Comparison of ENCODE assay signal across 8 mouse cellular contexts in genomic region chr9:59692145-59692544, GRCm38 (mm10). TPM values are rescaled to one million over a fixed set of nuclear protein-coding genes. Genes with fewer than 3 reads are reported as not detected.
DNase-seq lines count a peak whose midpoint lies in the region; ATAC-seq and TF ChIP-seq lines count a peak whose summit lies in the region.

No protein-coding gene starts in this region.

- DNase-seq in heart, postnatal 25 days (ENCODE audit: low spot score) = no peak
- DNase-seq in forebrain, embryonic 14.5 days (ENCODE audit: low spot score) = peak; percentile 56
- DNase-seq in lung, embryonic 14.5 days = peak; percentile 51
- peak; percentile 51 to 64 for DNase-seq in right cerebral cortex, adult 2 months (ENCODE audit: low spot score in 2 of 2)
- DNase-seq in c-Kit-positive CD71-positive TER-119-positive erythroid progenitor cells, embryonic 14.5 days (ENCODE audit: low spot score) = no peak

- 47% methylated on average over 9 of the region's 9 CpGs for WGBS in heart, embryonic 11.5 days (ENCODE audit: insufficient replicate concordance)
- 25% methylated on average over 9 of the region's 9 CpGs for WGBS in forebrain, embryonic 14.5 days
- 34% methylated on average over 9 of the region's 9 CpGs for WGBS in kidney, embryonic 16.5 days
- 40% methylated on average over 9 of the region's 9 CpGs for WGBS in lung, embryonic 14.5 days

- intact Hi-C loops in heart, postnatal 25 days (cut with DNase I) = no loop called here

- TF ChIP-seq POLR2A in bone marrow macrophage, adult 2 months (IDR thresholded peaks at IDR 0.05; ENCODE audit: borderline replicate concordance, low read depth, low read length) = no peak

- H3K4me2 ChIP-seq in heart, embryonic 11.5 days = peak overlapping the region; percentile 79
- peak overlapping the region; percentile 67 for H3K4me2 ChIP-seq in forebrain, embryonic 14.5 days (ENCODE audit: low read length)
- peak overlapping the region; percentile 63 for H3K4me2 ChIP-seq in kidney, embryonic 16.5 days (replicated peaks; ENCODE audit: low read depth, low read length)
- peak overlapping the region; percentile 65 for H3K4me2 ChIP-seq in lung, embryonic 14.5 days

- peaks cover 16% of the 10 kb centered on the region for H3K4me1 ChIP-seq in heart, embryonic 11.5 days (ENCODE audit: control insufficient read depth, insufficient read depth, low read length)
- H3K4me1 ChIP-seq in bone marrow macrophage, adult 2 months (ENCODE audit: control insufficient read depth, insufficient read depth, low read length) = peaks cover 4% of the 10 kb centered on the region
- H3K4me1 ChIP-seq in forebrain, embryonic 14.5 days (ENCODE audit: control insufficient read depth, insufficient read depth, low read length) = peaks cover 10% of the 10 kb centered on the region; the same call in 1 of the 2 replicates
- H3K4me1 ChIP-seq in kidney, embryonic 16.5 days (ENCODE audit: insufficient read depth, low read length) = peaks cover 19% of the 10 kb centered on the region
- peaks cover 7% of the 10 kb centered on the region for H3K4me1 ChIP-seq in lung, embryonic 14.5 days (ENCODE audit: insufficient read depth)

- H3K4me3 ChIP-seq in heart, embryonic 11.5 days (ENCODE audit: low read depth, low read length) = peak overlapping the region; percentile 44
- H3K4me3 ChIP-seq in bone marrow macrophage, adult 2 months (ENCODE audit: insufficient read depth, low read length) = peak overlapping the region; percentile 53
- peak overlapping the region; percentile 28 for H3K4me3 ChIP-seq in forebrain, embryonic 14.5 days (ENCODE audit: low read depth, low read length)
- peak overlapping the region; percentile 42 for H3K4me3 ChIP-seq in kidney, embryonic 16.5 days (ENCODE audit: low read length)
- peak overlapping the region; percentile 25 for H3K4me3 ChIP-seq in lung, embryonic 14.5 days (ENCODE audit: low read depth, low read length)

- no peaks in the 10 kb centered on the region for H3K36me3 ChIP-seq in heart, embryonic 11.5 days (ENCODE audit: control insufficient read depth, insufficient read depth, low read length)
- no peaks in the 10 kb centered on the region for H3K36me3 ChIP-seq in forebrain, embryonic 14.5 days (ENCODE audit: control insufficient read depth, insufficient read depth, low read length)
- no peaks in the 10 kb centered on the region for H3K36me3 ChIP-seq in kidney, embryonic 16.5 days (ENCODE audit: insufficient read depth, low read length)
- H3K36me3 ChIP-seq in lung, embryonic 14.5 days (ENCODE audit: insufficient read depth) = no peaks in the 10 kb centered on the region

- no peaks in the 10 kb centered on the region for H3K27me3 ChIP-seq in heart, embryonic 11.5 days (ENCODE audit: control insufficient read depth, insufficient read depth, low read length)
- no peaks in the 10 kb centered on the region for H3K27me3 ChIP-seq in forebrain, embryonic 14.5 days (replicated peaks; ENCODE audit: control insufficient read depth, insufficient read depth, low read length)
- no peaks in the 10 kb centered on the region for H3K27me3 ChIP-seq in kidney, embryonic 16.5 days (ENCODE audit: insufficient read depth, low read length)
- H3K27me3 ChIP-seq in lung, embryonic 14.5 days (ENCODE audit: insufficient read depth, low read length) = no peaks in the 10 kb centered on the region

- no peaks in the 10 kb centered on the region for H3K9me3 ChIP-seq in heart, embryonic 11.5 days (replicated peaks; ENCODE audit: control insufficient read depth, low read length)
- H3K9me3 ChIP-seq in forebrain, embryonic 14.5 days (replicated peaks; ENCODE audit: control insufficient read depth, low read length) = no peaks in the 10 kb centered on the region
- H3K9me3 ChIP-seq in kidney, embryonic 16.5 days (ENCODE audit: low read length) = no peaks in the 10 kb centered on the region
- no peaks in the 10 kb centered on the region for H3K9me3 ChIP-seq in lung, embryonic 14.5 days (ENCODE audit: low read depth, low read length)

- no peak for TF ChIP-seq CTCF in bone marrow macrophage, adult 2 months (IDR thresholded peaks at IDR 0.05; ENCODE audit: low read depth, low read length)
- TF ChIP-seq CTCF in lung, embryonic 14.5 days (IDR thresholded peaks at IDR 0.05; ENCODE audit: low read depth) = no peak

- no peak overlapping the region for H3K27ac ChIP-seq in heart, embryonic 11.5 days (ENCODE audit: low read depth, low read length)
- 0 out of 2 replicates have a peak overlapping the region, but pooled peaks have one; percentile 1 for H3K27ac ChIP-seq in bone marrow macrophage, adult 2 months (ENCODE audit: insufficient read depth, low read depth, low read length)
- H3K27ac ChIP-seq in forebrain, embryonic 14.5 days (ENCODE audit: low read depth, low read length) = peak overlapping the region; percentile 61; the same call in 1 of the 2 replicates
- H3K27ac ChIP-seq in kidney, embryonic 16.5 days (ENCODE audit: low read length) = no peak overlapping the region
- peak overlapping the region; percentile 71 for H3K27ac ChIP-seq in lung, embryonic 14.5 days (ENCODE audit: low read depth)

- peak overlapping the region; percentile 64; the same call in 1 of the 2 replicates for H3K9ac ChIP-seq in heart, embryonic 11.5 days (ENCODE audit: low read depth, low read length)
- peak overlapping the region; percentile 54 for H3K9ac ChIP-seq in forebrain, embryonic 14.5 days (ENCODE audit: low read length)
- peak overlapping the region; percentile 54; the same call in 1 of the 2 replicates for H3K9ac ChIP-seq in kidney, embryonic 16.5 days (replicated peaks; ENCODE audit: low read length)
- peak overlapping the region; percentile 44 for H3K9ac ChIP-seq in lung, embryonic 14.5 days

- ATAC-seq in heart, embryonic 11.5 days (replicated peaks; ENCODE audit: insufficient number of reproducible peaks, low FRiP score, low TSS enrichment) = no peak
- ATAC-seq in forebrain, embryonic 14.5 days = peak; percentile 74
- ATAC-seq in kidney, embryonic 16.5 days (ENCODE audit: low FRiP score, low TSS enrichment) = peak; percentile 58; the same call in 1 of the 2 replicates
- ATAC-seq in lung, embryonic 14.5 days (ENCODE audit: insufficient read depth) = peak; percentile 60

RNA-seq across cellular contexts. Expression of gene Gramd2, which starts 12.2 kb away (rescaled TPM):
- 0.14 and 0.31 TPM in 2 replicates for polyA plus RNA-seq in heart, embryonic 11.5 days (2014; fragmentation: Nextera tagmentation; extraction: Ambion mirVana)
- total RNA-seq in heart, postnatal 25 days (2021) = not detected
- not detected in 2 replicates for polyA plus RNA-seq in bone marrow macrophage, adult 2 months (2012; ENCODE audit: insufficient read depth, insufficient read length, missing spikeins)
- polyA plus RNA-seq in forebrain, embryonic 14.5 days (2014; fragmentation: Nextera tagmentation; extraction: Ambion mirVana) = 2.8 and 3.5 TPM in 2 replicates
- polyA plus RNA-seq in kidney, embryonic 16.5 days (2015; fragmentation: Nextera tagmentation; extraction: Ambion mirVana) = 1.4 and 1.5 TPM in 2 replicates
- 3.1 and 4.6 TPM in 2 replicates for polyA plus RNA-seq in lung, embryonic 14.5 days (2014; fragmentation: Nextera tagmentation; extraction: Ambion mirVana)

RNA-seq across cellular contexts. Expression of gene Pkm, which starts 36.0 kb away (rescaled TPM):
- polyA plus RNA-seq in heart, embryonic 11.5 days (2014; fragmentation: Nextera tagmentation; extraction: Ambion mirVana) = 1,555 and 1,889 TPM in 2 replicates
- total RNA-seq in heart, postnatal 25 days (2021) = 1,000 to 10,000 TPM; 1,181 to 1,232 TPM
- 1,076 and 1,171 TPM in 2 replicates for polyA plus RNA-seq in bone marrow macrophage, adult 2 months (2012; ENCODE audit: insufficient read depth, insufficient read length, missing spikeins)
- polyA plus RNA-seq in forebrain, embryonic 14.5 days (2014; fragmentation: Nextera tagmentation; extraction: Ambion mirVana) = 1,240 and 1,376 TPM in 2 replicates
- 1,434 and 1,451 TPM in 2 replicates for polyA plus RNA-seq in kidney, embryonic 16.5 days (2015; fragmentation: Nextera tagmentation; extraction: Ambion mirVana)
- polyA plus RNA-seq in lung, embryonic 14.5 days (2014; fragmentation: Nextera tagmentation; extraction: Ambion mirVana) = 1,391 and 1,486 TPM in 2 replicates

RNA-seq across cellular contexts. Expression of gene Senp8, which starts 58.4 kb away (rescaled TPM):
- 14.9 and 15.1 TPM in 2 replicates for polyA plus RNA-seq in heart, embryonic 11.5 days (2014; fragmentation: Nextera tagmentation; extraction: Ambion mirVana)
- 1 to 10 TPM; 7.3 to 8.0 TPM for total RNA-seq in heart, postnatal 25 days (2021)
- polyA plus RNA-seq in bone marrow macrophage, adult 2 months (2012; ENCODE audit: insufficient read depth, insufficient read length, missing spikeins) = 6.4 and 7.9 TPM in 2 replicates
- polyA plus RNA-seq in forebrain, embryonic 14.5 days (2014; fragmentation: Nextera tagmentation; extraction: Ambion mirVana) = 12.3 and 12.7 TPM in 2 replicates
- 11.9 and 13.2 TPM in 2 replicates for polyA plus RNA-seq in kidney, embryonic 16.5 days (2015; fragmentation: Nextera tagmentation; extraction: Ambion mirVana)
- 11.0 and 11.4 TPM in 2 replicates for polyA plus RNA-seq in lung, embryonic 14.5 days (2014; fragmentation: Nextera tagmentation; extraction: Ambion mirVana)

RNA-seq across cellular contexts. Expression of gene Myo9a, which starts 58.6 kb away (rescaled TPM):
- 11.4 and 13.8 TPM in 2 replicates for polyA plus RNA-seq in heart, embryonic 11.5 days (2014; fragmentation: Nextera tagmentation; extraction: Ambion mirVana)
- total RNA-seq in heart, postnatal 25 days (2021) = 10 to 100 TPM; 11.9 to 13.6 TPM
- 10.2 and 13.1 TPM in 2 replicates for polyA plus RNA-seq in bone marrow macrophage, adult 2 months (2012; ENCODE audit: insufficient read depth, insufficient read length, missing spikeins)
- 18.8 and 21.9 TPM in 2 replicates for polyA plus RNA-seq in forebrain, embryonic 14.5 days (2014; fragmentation: Nextera tagmentation; extraction: Ambion mirVana)
- polyA plus RNA-seq in kidney, embryonic 16.5 days (2015; fragmentation: Nextera tagmentation; extraction: Ambion mirVana) = 17.3 and 18.2 TPM in 2 replicates
- polyA plus RNA-seq in lung, embryonic 14.5 days (2014; fragmentation: Nextera tagmentation; extraction: Ambion mirVana) = 17.6 and 18.8 TPM in 2 replicates

Comparison
In these comparisons a context has a peak if more than half of its experiments do, and no peak if none do; other contexts are left out.
1. H3K27ac ChIP-seq: peak in bone marrow macrophage, adult 2 months (single experiment), forebrain, embryonic 14.5 days (single experiment) and lung, embryonic 14.5 days (single experiment); none in heart, embryonic 11.5 days (single experiment) and kidney, embryonic 16.5 days (single experiment).
2. DNase-seq: peak in forebrain, embryonic 14.5 days (single experiment), lung, embryonic 14.5 days (single experiment) and right cerebral cortex, adult 2 months (2 of 2); none in heart, postnatal 25 days (single experiment) and c-Kit-positive CD71-positive TER-119-positive erythroid progenitor cells, embryonic 14.5 days (single experiment).
3. Peak in every context shown above with its lines, with median percentiles within 50 percentile points of each other: H3K4me2 ChIP-seq, H3K4me3 ChIP-seq and H3K9ac ChIP-seq.